Mouse (Mus musculus) bone marrow macrophage, adult 2 months (primary cell): Measurements from ENCODE around the gene Bpifb4.

Experiments
- CTCF ChIP-seq: IDR thresholded peaks from 2 replicates; pipeline ENCODE4 v1.5.1; 2012; ENCODE audit warnings: low read depth, mild to moderate bottlenecking, low read length, moderate library complexity
- POLR2A ChIP-seq: IDR thresholded peaks from 2 replicates; pipeline ENCODE4 v1.6.1; 2012; ENCODE audit warnings: mild to moderate bottlenecking, low read depth, low read length, borderline replicate concordance

DNA sequence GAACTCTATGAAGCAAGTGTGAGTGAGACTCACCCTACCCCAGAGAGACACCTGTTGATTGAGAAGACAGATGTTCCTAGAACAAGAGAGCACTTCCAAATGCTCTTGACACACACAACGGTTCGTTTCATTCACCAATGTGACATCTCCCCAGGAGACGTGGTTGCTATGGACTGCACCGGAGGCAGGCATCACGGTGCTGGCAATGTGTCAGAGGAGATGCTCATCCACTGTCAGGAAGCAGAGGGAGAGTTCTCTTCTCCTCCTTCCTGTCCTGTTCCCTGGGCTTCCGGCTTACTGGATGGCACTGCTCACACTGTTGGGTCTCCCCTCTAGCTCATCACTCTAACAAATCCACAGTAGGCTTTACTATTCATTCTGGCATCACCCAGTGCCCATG lies 4.7 kb upstream of the Bpifb4 start:
- TF ChIP-seq CTCF (no peak), POLR2A (no peak)
